Mouse (Mus musculus) neutrophil, adult 5-6 weeks (primary cell): Measurements from ENCODE around the gene Kcnn4. TPM values are rescaled to one million over a fixed set of nuclear protein-coding genes. Genes with fewer than 3 reads are reported as not detected.

Source experiments
- ATAC-seq: fragments of 151-379, 151-347 bp; 2 replicates; pipeline ENCODE4 v1.8.0; 2017; ENCODE audit warnings: mild to moderate bottlenecking, moderate TSS enrichment; ENCODE audit not compliant: insufficient number of reproducible peaks, poor library complexity, low FRiP score, severe bottlenecking; ENCODE audit errors: extremely low read depth
- total RNA-seq: library from RNA; stranded (forward); fragments of 200-1000 nt; gene quantifications from 2 replicates; pipeline ENCODE4 v1.2.3, GENCODE M21; 2017

Kcnn4 gene
- total RNA-seq, 1 experiment from 2014 or later = 14.8 TPM

DNA sequence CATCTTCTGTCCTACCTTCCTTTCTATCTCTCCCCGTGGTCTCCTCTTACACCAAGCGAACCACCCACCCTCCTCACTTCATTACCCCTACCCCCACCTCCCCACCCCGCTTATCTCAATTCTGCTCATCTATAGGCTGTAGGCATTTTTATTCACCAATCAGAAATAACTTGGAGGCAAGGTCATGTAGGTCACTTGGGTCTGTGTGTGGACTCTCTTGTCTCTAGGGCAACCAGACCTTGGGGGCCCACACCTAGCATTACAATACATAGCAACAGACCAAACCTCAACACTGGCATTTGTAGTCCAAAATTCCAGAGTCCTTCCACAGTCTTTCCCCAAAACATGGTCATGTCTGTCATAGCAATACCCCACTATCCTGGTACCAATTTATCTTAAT, 40.8 kb downstream of the Kcnn4 start:
- ATAC-seq = no peak

DNA sequence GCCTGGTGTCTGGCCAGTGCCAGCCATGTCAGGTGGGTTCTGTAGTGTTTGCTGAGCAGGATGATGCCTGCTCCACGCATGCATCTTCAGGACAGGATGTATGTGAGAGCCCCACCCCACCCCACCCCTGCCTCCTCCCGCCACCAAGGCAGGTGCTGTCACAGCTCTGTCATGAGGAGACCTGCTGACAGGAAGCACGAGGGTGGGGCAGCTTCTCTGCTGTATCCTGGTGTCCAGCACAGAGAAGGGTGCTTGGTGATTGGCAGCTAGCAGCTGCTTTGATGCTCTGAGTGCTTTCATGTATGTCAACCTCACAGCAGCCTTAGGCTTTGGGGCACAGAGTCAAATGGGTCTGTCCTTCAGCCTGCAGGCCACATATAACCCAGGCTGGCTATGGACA, 43.6 kb downstream of the Kcnn4 start:
- peak; percentile 87 for ATAC-seq

DNA sequence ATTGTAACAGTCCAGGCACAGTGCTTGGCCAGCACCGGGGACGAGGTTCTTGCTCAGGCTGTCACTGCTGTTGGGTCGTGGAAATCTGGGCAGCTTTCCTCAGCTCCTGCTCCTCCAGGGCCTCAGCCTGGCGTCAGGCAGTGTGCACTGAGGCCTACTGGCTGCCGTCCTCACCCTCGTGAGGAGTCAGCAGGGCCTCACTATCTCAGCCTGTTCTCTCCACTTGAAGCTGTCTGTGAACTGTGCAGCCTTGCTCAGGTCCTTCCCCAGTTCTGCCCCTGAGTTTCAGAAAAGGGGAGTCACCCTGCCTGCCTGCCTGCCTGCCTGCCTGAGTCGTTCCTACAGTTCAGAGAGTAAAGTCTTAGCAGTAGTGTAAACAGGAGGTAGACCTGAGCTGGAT, 45.2 kb downstream of the Kcnn4 start:
- ATAC-seq = no peak

DNA sequence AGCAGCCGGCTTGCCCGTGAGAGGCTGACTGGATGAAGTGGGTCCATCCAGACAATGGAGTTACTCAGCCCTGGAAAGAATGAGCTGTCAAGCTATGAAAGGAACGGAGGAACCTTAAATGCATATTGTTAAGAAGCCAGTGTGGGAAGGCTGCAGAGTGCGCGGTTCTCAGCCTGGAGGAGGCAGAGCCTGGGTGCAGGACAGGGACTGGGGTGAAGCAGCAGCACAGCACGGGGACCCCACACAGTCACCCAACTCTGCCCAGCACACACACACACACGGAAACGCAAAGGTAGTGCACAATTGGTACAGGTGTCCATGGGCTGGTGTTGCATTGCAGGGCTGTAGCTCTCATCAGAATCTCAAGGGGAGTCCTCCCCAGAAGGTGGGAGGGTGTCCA, 49.5 kb downstream of the Kcnn4 start:
- no peak for ATAC-seq

DNA sequence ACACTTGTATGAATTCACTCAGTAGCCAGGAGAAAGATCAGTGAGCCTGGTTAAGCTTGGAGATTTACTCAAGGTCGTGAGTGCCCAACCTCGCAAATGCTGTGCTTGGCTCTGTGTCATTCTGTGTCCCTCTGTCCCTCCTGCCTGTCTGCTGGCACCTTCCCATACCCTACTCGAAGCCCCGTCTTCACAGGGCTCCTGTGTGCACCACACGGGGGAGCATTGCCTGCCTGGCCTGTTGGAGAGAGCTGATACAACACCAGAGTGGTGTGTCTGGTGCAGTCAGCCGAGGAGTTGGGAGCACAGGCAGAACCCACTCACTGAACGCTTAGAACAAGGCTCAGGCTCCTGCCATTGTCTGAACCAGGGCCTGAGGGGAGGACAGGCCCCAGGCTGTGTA, 51.6 kb downstream of the Kcnn4 start:
- no peak for ATAC-seq

DNA sequence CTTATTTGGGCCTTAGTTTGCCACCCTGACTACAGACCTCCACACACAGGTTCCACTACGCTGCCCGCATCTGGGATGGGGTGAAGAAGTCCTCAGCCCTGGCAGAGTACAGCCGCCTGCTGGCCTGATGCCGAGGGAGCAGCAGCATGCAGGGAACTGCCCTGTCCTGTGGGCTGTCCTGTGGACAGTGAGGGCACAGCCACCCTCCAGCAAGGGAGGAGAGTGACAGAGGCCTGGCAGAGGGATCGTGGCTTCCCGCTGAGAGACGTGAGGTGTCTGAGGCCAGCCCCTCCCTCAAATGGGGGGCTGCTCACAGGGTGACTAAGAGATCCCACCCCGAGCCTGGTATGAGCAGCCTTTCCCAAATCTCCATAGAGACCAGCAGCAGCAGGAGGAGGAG, 52.2 kb downstream of the Kcnn4 start:
- no peak for ATAC-seq

DNA sequence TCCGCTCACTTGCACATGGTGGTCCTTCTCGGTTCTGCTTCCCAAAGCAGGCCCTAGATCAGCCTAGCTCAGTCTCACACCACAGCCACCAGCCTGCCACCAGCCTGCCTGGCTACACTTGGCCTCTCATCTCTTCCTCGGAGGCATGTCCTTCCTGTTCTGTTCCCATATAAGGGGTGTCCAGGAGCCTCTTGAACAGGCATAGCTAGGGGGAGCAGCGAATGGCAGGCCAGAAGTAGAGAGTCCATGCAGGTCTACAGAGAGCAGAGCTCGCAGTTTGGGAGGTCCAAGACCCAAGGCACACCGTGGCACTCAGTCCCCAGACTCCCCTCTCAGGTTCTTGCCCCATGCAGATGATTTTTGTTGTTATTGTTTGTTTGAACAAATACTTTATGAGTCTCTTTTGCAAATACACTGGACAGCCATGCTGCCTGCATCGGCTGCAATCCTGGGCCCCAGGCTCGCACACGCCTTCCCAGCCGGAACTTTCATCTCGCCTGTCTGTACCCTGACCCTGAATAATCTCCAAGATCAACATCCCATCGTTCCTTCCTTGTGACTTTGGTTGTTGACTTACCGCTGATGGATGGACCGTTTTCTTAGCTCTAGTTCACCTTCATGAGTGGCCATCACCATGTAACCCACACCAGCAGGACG, 53.2 kb downstream of the Kcnn4 start:
- ATAC-seq = no peak

DNA sequence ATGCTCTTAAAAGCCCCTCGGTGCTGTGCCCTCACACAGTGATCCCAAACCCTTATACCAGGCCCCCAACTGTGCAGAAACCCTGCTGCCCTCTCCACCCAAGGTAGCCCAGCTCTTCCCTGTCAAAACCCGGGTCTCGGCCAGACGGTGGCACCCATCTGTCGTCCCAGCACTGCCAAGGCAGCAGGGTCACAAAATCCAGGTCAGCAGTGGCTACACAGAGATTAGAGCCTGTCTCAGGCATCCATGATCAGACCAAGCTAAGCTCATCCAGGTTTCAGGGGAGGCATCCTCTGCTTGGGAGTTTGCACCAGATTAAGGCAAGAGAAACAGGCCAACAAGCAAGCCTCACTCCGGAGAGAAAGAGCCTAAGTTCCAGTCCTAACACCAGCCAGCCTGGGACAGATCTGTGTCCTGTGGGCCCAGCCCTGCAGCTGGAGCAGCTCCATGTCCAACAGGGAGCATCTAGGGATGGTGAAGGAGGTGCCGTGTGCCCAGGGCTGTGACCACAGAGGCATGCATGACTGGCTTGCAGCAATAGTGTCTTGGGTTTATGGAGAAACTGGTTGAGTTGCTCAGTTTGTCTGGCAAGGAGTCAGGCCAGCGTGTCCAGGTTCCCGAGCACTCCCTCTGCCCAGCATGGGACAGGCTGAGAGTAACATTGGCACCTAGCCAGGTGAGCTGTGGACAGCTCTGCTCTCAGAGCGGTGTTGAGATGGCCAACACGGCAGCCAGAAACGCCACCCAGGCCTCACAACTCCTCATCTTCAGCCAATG, 54.1 kb downstream of the Kcnn4 start:
- ATAC-seq = no peak

DNA sequence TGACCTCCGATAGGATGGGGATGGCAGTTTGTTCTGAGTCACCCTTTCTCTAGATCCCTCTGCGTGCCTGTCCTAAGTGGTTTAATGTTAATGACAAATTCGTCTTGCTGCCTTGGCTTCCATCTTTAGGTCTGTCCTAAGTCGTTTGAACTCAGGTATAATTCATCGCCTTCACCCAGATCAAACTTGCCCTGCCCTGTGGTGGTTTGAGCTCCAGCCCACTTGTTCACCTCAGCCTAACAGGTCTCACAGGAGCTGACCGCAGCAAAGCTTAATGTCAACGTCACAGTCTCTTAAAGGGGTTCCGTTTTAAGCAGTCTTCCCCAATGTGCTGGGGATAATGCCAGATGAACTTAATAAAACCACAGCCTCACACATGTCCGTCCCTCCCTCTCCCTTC, 55.9 kb downstream of the Kcnn4 start:
- no peak for ATAC-seq

DNA sequence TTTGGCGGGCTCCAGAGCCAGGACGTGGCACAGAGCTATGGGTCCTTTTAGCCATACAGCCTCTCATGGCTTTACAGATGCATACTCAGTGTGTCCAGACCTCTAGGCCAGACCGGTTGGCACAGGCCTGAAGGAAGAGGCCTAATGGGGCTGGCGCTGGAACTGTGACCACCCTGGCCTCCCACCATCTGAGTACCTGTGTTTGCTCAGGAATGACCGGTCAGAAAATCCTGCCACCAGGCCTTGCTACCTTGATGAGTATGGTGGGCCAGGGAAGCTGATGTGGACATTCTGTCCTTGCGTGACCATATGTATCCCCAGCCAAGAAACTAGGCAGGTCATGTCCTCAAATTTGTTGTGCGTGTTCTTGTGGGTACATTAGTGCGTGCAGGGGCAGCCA, 57.1 kb downstream of the Kcnn4 start:
- no peak for ATAC-seq

DNA sequence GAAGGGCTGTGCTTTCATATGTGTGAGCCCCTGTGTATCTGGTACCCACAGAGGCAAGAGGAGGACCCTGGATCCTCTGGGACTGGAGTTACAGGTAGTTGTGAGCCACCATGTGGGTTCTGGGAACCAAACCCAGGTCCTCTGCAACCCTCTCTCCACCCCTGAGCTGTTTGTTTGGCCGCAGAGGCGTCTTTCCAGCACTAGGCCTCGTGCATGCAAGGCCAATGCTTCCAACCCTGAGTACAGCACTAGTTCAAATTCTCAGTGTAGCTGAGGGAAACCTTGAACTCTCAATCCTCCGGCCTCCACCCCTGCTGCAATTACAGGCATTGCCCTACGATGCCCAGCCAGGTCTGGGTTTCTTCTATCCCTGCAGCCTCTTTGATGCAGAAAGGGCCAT, 58.7 kb downstream of the Kcnn4 start:
- no peak for ATAC-seq

DNA sequence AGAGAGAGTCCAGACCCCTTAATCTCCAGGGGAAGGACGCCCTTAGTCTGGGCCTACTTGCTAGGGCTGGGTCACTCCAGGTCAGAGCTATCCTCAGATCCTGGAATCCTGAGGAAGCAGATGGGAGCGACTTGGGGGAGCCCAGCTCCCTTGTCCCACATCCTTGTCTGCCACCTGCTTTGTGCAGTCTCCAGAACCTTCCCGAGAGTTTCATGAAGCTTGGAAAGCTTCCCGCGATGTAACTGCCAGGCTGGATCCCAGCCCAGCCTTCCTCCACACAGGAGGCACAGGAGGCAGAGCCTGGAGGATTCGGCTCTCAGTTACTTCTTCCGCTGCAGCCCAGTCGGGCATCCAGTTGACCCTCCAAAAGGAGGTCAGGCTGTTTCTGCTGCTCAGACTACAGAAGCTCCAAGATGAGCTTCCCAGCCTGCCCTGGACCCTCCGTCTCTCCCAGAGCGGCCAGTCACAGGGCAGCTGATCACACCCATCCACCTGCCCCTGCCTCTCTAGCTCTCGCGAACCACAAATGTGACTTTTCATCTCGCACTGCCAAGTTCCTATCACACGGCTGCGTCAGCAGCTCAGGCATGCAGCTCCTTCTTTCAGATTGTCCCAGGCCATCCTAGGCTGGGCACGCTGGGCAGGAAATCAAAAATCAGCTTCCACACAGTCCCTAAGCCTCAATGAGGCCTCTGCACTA, 59.5 kb downstream of the Kcnn4 start:
- no peak for ATAC-seq

DNA sequence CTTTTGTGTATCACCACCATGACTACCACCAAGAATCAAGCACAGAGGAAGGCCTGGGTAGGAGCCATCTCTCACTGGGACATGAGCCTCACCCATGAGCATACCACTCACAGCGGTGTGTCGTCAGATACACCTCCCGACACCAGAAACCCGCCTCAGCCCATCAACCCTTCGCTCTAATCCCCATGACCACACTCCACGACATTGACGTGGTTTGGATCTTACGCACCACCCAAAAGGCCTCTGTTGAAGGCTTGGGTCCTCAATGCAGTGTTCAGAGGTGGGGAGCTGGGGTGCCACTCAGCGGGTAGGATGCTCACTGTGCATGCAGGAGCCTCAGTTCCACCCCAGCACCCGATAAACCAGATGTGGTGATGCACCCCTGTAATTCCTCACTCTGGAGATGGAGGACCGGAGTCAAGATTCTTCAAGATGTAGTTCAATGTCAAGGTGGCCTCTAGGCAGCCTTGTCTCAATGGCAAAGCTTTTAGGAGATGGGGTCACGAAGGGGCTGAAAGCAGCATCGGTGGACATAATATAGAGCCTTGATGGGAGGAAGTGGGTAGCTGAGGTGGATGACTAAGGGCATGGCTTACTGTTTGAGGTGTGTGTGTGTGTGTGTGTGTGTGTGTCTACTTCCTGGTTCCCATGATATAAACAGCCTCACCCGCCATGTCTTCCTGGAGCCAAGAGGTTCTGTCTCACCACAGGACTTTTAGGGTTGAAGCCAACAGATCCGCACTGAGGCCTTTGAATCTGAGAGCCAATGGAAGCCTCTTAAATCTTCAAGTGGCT, 60.7 kb downstream of the Kcnn4 start:
- ATAC-seq = 0 out of 2 replicates have a peak, but pooled peaks have one; percentile 30

DNA sequence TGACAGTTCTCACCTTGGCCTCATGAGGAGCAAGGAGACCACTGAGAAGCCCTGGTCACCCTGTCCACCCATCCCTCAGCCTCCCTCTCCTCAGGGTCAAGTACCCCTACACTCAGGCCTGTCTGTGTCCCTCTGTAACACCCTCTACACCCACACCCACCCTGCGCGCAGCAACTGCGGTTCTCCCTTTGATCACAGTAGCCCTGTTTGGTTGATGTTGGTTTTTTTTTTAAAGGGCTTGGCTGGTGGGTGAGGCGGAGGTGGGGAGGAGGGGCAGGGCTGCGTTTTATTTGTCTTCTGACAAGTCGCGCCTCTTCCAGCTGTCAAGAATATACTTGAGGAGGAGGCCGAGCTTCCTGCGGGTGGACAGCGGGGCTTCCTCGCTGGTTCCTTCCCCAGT, 61.6 kb downstream of the Kcnn4 start:
- ATAC-seq = no peak

DNA sequence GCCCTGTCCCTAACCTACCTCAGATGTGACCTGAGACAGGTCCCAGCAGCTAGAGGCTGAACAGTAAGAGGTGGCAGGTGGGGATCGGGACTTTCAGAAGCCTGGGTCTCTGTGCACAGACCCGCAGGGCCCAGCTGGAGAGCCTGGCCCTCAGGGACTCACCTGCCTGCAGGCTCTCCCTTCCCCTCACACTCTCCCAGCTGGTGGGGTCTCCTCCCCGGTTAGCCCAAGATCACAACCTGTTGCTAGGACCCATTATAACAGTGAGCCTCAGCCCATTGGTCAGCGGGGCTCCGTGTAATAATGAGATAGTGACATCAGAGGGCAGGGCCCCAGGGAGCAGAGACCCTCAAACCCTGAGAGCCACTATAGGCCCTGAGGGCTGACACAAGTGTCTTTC, 65.2 kb downstream of the Kcnn4 start:
- ATAC-seq = no peak

Other genes with a start within 250 kb of the Kcnn4 start
- 7.2 and 9.6 TPM in 2 replicates for gene Zfp235, start 236.1 kb upstream of the Kcnn4 start, total RNA-seq
- 0.25 and 0.35 TPM in 2 replicates for gene Zfp114, start 195.2 kb upstream of the Kcnn4 start, total RNA-seq
- gene Zfp111, start 158.8 kb upstream of the Kcnn4 start, total RNA-seq = 0.25 and 0.35 TPM in 2 replicates
- gene Zfp109, start 132.7 kb upstream of the Kcnn4 start, total RNA-seq = 0.61 and 1.2 TPM in 2 replicates
- gene Zfp108, start 115.5 kb upstream of the Kcnn4 start, total RNA-seq = 0.47 and 0.49 TPM in 2 replicates
- 0.37 and 0.47 TPM in 2 replicates for gene Zfp93, start 99.8 kb upstream of the Kcnn4 start, total RNA-seq
- 8.3 and 10.1 TPM in 2 replicates for gene Zfp61, start 69.0 kb upstream of the Kcnn4 start, total RNA-seq
- gene Zfp94, start 53.6 kb upstream of the Kcnn4 start, total RNA-seq = 8.7 and 14.6 TPM in 2 replicates
- not detected in 2 replicates for gene Tescl, start 36.3 kb upstream of the Kcnn4 start, total RNA-seq
- not detected in 2 replicates for gene Lypd5, start 21.1 kb upstream of the Kcnn4 start, total RNA-seq
- 30.7 and 33.6 TPM in 2 replicates for gene Smg9, start 29.4 kb downstream of the Kcnn4 start, total RNA-seq
- gene Irgc1, start 82.0 kb downstream of the Kcnn4 start, total RNA-seq = 3.1 and 4.4 TPM in 2 replicates
- 209 and 221 TPM in 2 replicates for gene Plaur, start 92.2 kb downstream of the Kcnn4 start, total RNA-seq
- not detected in 2 replicates for gene Cadm4, start 111.8 kb downstream of the Kcnn4 start, total RNA-seq
- 0.49 TPM in 1 of 2 replicates, not detected in the other for gene Zfp428, start 136.7 kb downstream of the Kcnn4 start, total RNA-seq
- not detected in 2 replicates for gene AC161166.1, start 142.2 kb downstream of the Kcnn4 start, total RNA-seq
- gene Irgq, start 160.4 kb downstream of the Kcnn4 start, total RNA-seq = 12.4 and 14.0 TPM in 2 replicates
- gene Pinlyp, start 175.9 kb downstream of the Kcnn4 start, total RNA-seq = not detected in 2 replicates
- gene Xrcc1, start 176.0 kb downstream of the Kcnn4 start, total RNA-seq = 38.4 and 56.0 TPM in 2 replicates
- 5.8 and 6.1 TPM in 2 replicates for gene Ethe1, start 217.3 kb downstream of the Kcnn4 start, total RNA-seq
- gene Zfp575, start 217.4 kb downstream of the Kcnn4 start, total RNA-seq = not detected in 2 replicates
- gene Phldb3, start 240.5 kb downstream of the Kcnn4 start, total RNA-seq = 13.7 and 13.9 TPM in 2 replicates